Mouse (Mus musculus) adrenal gland, adult 2 months (tissue): ENCODE measurements at regions not wholly inside any gene's neighbourhood (a gene's known extent, or its start where the extent isn't known, plus 50 kb on each side); places are given as distances from the start of the nearest gene placed in this dataset.
"Not testable (repeated sequence)": the region's sequence is repeated elsewhere in the genome, so short reads cannot be mapped to it uniquely, and the experiment has no call there.

Experiments used
- DNase-seq: peaks from one replicate; pipeline ENCODE4 v3.0.0; 2021

DNA sequence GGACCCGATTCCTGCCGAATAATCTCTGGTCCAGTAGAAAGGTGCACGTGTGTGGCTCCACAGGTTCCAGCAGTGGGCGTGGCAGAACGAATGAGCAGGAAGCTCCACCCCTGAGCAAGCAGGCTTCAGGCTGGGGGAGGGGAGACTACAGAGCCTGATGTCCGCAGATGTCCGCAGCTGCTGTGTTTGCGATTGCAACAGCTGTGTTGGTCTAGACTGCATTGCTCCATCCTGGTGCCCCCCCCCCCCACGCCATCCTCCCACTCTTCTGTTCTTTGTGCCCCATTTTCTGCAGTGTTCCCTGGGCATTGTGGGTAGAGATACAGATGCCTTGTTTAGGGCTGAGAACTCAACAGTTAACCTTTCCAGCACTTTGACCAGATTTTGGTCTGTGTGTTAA, 150.3 kb upstream of the Trpc7 start:
- not testable (repeated sequence) for DNase-seq

- no peak for DNase-seq
These were observed 148.7 kb upstream of the Trpc7 start for GRCm38 (mm10) chr13:57044455-57044854.

DNA sequence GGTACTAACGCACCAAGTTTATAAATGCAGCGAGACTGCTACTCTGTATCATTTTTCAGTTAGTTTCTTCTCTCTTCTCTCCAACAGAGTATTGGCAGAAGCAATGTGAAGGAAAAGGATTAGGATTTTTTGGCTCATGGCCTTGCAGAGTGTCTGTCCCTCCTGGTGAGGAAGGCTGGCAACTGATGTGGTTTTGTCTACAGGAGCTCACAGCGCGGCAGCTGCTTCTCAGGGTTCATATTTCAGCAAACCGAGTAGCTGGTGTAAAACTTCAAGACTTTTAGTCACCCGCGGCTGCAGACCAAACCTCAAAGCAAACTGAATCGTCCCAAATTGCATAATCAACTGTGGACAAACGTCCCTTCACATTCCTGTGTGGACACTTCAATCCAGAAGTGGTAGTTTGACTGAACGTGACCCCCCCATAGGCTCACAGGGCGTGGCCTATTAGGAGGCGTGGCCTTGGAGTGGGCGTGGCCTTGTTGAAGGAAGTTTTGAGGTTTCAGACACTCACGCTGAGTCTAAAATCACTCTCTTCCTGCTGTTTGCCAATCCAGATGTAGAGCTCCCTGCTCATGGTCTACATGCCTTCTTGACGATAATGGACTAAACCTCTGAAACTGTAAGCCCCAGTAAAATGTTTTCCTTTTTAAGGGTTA, 147.7 kb upstream of the Trpc7 start:
- no peak for DNase-seq

DNA sequence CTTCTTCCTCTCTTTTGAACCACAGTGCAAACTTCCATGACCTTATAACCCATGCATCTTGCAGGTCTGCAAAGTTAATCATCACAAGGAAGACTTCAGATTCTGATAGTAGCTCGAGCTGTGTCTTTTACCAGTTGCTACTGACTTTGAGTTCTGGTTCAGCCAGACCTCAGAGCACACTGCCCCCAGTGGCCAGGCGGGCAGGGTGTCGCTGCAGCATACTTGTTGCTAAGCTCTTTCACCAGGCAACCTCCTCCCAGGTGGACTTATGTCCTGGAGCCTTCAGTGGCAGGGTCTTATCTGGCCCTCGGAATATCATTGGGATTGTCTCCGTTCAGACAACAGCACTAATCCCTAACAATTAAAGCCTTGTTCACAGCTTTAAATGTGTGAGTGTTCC, 146.7 kb upstream of the Trpc7 start:
- DNase-seq = no peak

GRCm38 (mm10) chr13:57032871-57033270, 137.1 kb upstream of the Trpc7 start:
- DNase-seq = no peak

GRCm38 (mm10) chr13:57017553-57018341, 122.0 kb upstream of the Trpc7 start:
- DNase-seq = no peak

- no peak for DNase-seq
These were observed 120.9 kb upstream of the Trpc7 start for GRCm38 (mm10) chr13:57016465-57017272.

GRCm38 (mm10) chr13:57007236-57007635, 111.4 kb upstream of the Trpc7 start:
- DNase-seq = not testable (repeated sequence)

DNA sequence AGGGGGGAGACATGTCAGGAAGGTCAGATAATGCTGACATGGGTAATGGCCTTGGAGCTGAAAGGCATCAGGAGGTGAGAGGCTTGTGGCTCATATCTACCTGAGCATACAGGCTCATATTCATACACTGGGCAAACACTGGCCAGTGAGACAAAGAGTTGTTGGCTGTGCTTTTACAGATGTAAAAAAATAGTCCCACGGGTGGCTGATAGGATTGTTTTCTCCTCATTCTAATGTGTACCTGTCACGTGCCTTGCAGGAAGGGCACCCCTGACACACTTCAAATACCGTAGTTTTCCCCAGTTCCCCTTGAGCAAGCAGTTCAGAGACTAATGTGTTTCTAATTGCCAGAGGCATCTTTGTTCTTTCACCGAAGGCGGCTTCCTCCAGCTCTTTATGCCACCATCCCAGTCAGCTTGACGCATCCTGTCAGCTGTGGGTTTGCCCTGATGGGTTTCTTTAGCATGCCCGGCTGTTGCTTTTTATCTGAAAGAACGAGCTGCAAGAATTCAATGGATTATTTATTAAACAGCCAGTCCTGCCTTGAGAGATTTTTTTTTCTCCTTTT, 107.9 kb upstream of the Trpc7 start:
- DNase-seq = no peak

- DNase-seq = no peak
These were observed 96.2 kb upstream of the Trpc7 start for GRCm38 (mm10) chr13:56992022-56992421.

DNA sequence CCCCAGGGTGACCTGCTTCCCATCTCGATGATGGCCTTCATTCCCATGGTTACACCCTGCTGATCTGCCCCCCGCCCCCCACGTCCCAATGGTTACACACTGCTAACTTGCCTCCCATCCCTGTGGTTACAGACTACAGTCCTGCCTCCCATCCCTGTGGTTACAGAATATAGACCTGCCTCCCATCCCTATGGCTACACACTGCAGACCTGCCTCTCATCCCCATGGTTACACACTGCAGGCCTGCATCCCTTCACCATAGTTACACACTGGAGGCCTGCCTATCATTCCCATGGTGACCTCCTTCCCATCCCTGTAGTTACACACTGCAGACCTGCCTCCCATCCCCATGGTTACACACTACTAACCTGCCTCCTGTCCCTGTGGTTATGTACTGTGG, 78.3 kb upstream of the Trpc7 start:
- DNase-seq = no peak

DNA sequence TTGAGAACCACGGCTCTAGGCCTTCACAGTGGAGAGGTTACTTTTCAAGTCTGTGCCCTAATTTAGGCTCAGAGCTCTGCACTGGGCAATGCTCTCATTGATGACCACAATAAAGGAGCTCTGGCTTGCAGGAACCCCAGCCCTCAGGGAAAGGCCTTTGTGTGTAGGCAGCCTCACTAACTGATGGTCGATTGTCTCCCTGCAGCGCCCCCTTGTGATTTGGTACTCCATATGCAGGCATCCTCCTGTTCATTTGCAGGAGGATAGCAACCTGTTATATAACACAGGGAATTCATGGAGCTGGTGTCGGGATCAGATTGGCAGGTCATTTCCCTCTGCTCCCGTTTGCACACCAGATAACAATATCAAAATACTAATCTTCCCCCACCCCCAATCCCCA, 59.6 kb upstream of the Trpc7 start:
- DNase-seq = no peak

DNA sequence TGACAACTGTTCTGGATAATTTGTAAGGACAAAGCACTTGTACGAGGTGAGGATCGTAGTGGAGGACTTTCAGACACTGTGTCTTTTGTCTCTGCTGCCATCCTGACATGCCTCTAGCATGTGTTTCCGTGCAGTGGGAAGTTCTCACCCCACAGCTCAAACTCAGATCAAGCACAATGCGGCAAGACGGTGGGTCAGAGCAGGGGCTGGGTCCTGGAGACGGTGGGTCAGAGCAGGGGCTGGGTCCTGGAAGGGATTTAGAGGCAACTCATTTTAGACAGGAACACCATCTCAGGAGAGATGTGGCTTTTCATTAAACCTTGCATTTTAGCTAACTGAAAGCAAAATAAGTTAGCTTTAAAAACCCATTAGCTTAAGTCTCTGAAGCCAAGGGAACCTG, 52.3 kb upstream of the Trpc7 start:
- no peak for DNase-seq

GRCm38 (mm10) chr13:56947266-56947665, 51.5 kb upstream of the Trpc7 start:
- DNase-seq = no peak
